Mouse (Mus musculus): ENCODE results near the gene Fbxo46. TPM values are rescaled to one million over a fixed set of nuclear protein-coding genes. Genes with fewer than 3 reads are reported as not detected.

The Fbxo46 gene
- polyA plus RNA-seq, 1 experiment from 2014 or later, result 11.6 TPM

DNA sequence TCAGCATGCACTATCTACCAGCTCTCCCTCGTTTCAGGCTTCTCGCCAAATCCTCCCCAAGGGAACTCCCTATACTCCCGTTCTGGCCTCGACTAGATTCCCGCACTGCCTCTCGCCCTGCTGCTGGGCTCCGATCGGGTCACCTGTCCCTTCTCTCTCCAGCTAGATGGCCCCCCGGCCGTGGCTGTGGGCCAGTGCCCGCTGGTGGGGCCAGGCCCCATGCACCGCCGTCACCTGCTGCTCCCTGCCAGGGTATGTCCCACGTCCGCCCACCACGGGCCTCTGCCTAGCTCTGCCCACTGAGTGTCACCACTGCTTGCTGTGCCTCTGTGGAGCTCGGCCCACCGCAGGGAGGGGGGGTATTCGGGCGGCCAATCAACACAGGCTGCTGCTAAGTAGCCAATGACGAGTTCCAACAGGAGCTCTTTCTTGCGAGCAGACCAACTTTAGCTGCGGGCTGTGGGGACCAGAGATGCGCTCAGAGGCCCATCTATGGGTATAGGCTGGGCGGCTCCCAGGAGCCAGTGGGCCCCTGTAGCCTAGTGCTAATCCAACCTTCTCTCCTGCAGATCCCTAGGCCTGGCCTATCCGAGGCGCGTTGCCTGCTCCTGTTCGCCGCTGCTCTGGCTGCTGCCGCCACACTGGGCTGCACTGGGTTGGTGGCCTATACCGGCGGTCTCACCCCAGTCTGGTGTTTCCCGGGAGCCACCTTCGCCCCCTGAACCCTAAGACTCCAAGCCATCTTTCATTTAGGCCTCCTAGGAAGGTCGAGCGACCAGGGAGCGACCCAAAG lies 27.1 kb upstream of the Fbxo46 start:
- Histone ChIP-seq H3K27me3 (ENCODE audit: insufficient read depth, low read length) (no peaks in the 10 kb centered on the region), H3K9me3 (ENCODE audit: low read depth, low read length) (no peaks in the 10 kb centered on the region), H3K4me2 (peak overlapping the region; percentile 91), H3K4me3 (ENCODE audit: low read depth, low read length) (peak overlapping the region; percentile 77), H3K4me1 (ENCODE audit: insufficient read depth) (peaks cover 8% of the 10 kb centered on the region), H3K36me3 (ENCODE audit: insufficient read depth) (peaks cover 38% of the 10 kb centered on the region), H3K27ac (ENCODE audit: low read depth) (peak overlapping the region; percentile 87), H3K9ac (peak overlapping the region; percentile 49)
- peak; percentile 87 for DNase-seq
- TF ChIP-seq CTCF (IDR thresholded peaks at IDR 0.05; ENCODE audit: low read depth), result 0 out of 2 replicates have a peak, but pooled peaks have one; percentile 1
- ATAC-seq (ENCODE audit: insufficient read depth), result peak; percentile 50
- 6% methylated on average over 38 of the region's 38 CpGs for WGBS

DNA sequence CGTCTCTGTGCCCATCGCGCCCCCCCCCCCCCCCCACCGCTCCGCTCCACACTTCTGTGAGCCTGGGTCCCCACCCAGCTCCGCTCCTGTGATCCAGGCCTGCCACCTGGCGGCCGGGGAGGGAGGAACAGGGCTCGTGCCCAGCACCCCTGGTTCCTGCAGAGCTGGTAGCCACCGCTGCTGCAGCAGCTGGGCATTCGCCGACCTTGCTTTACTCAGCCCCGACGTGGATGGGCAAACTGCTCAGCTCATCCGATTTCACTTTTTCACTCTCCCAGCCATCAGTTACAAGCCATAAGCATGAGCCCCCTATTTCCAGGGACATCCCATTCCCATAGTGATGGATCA lies 26.5 kb upstream of the Fbxo46 start:
- DNase-seq, result peak; percentile 88

DNA sequence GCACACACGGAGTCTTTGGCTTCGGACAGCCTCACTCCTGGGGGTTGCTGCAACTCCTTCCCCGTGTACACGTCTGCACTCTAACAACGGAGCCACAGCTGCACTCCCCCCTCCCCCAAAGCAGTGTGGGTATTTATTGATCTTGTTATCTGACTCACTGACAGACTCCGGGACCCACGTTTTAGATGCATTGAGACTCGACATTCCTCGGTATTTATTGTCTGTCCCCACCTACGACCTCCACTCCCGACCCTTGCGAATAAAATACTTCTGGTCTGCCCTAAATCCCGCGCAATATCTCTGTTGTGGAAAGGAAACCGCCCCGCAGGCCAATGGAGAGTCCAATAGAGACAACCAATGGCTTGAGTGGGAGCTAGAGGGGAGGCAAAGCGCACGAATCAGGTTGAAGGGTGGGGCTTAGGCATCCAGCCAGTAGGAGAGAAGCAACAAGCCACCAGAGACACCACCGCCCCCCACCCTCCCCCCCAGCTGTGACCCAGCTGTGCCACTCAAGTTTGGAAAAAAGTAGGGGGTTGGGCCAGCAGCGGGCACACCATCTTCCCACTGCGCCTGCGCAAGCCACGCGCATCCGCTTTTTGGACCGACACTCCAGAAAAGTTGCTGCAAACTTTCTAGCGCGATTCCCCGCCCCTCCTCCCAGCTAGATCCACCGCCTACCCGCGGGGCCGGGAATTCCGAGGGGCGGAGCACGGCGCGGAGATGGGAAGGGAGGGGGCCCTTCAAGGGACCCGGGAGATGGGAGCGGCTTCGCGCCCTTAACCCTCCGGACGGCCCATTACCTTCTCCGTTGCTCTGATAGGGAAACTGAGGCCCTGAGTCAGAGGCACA lies 25.9 kb upstream of the Fbxo46 start:
- no peak for TF ChIP-seq CTCF (IDR thresholded peaks at IDR 0.05; ENCODE audit: low read depth)
- DNase-seq (peak; percentile 99), ATAC-seq (ENCODE audit: insufficient read depth) (peak; percentile 82)
- Histone ChIP-seq H3K36me3 (ENCODE audit: insufficient read depth) (peaks cover 35% of the 10 kb centered on the region), H3K4me1 (ENCODE audit: insufficient read depth) (peaks cover 8% of the 10 kb centered on the region), H3K27ac (ENCODE audit: low read depth) (peak overlapping the region; percentile 97), H3K4me3 (ENCODE audit: low read depth, low read length) (peak overlapping the region; percentile 77), H3K9me3 (ENCODE audit: low read depth, low read length) (no peaks in the 10 kb centered on the region), H3K9ac (peak overlapping the region; percentile 88), H3K4me2 (peak overlapping the region; percentile 91), H3K27me3 (ENCODE audit: insufficient read depth, low read length) (no peaks in the 10 kb centered on the region)
- WGBS, result under 1% methylated on average over 45 of the region's 45 CpGs

More for the DNA sequence above, 26.5 kb upstream of the Fbxo46 start:
- peak overlapping the region; percentile 77 for H3K4me3 ChIP-seq (ENCODE audit: low read depth, low read length)
- WGBS, result 2% methylated on average over 9 of the region's 15 CpGs
- peak overlapping the region; percentile 49 for H3K9ac ChIP-seq
- peaks cover 38% of the 10 kb centered on the region for H3K36me3 ChIP-seq (ENCODE audit: insufficient read depth)
- peak; percentile 50 for ATAC-seq (ENCODE audit: insufficient read depth)
- H3K4me1 ChIP-seq (ENCODE audit: insufficient read depth), result peaks cover 8% of the 10 kb centered on the region
- peak; percentile 93 for TF ChIP-seq CTCF (IDR thresholded peaks at IDR 0.05; ENCODE audit: low read depth)
- H3K4me2 ChIP-seq, result peak overlapping the region; percentile 91
- no peaks in the 10 kb centered on the region for H3K27me3 ChIP-seq (ENCODE audit: insufficient read depth, low read length)
- no peaks in the 10 kb centered on the region for H3K9me3 ChIP-seq (ENCODE audit: low read depth, low read length)
- H3K27ac ChIP-seq (ENCODE audit: low read depth), result peak overlapping the region; percentile 87

DNA sequence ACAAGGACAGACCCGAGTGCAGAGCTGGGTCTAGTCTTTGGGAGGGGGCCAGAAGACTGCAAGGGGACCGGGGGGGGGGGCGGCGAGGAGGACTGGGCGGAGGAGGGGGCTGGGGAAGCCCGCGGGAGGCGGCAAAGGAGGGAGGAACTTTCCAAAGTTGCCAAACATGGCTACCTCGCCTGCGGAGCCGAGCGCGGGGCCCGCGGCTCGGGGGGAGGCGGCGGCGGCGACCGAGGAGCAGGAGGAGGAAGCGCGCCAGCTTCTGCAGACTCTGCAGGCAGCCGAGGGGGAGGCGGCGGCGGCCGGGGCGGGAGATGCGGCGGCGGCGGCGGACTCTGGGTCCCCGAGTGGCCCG lies 25.2 kb upstream of the Fbxo46 start, which contains the start of gene Six5:
TSS of gene Six5 (plus strand) at position 124 of the 355 bp plus-strand sequence.
- ATAC-seq (ENCODE audit: insufficient read depth) (0 out of 2 replicates have a peak, but pooled peaks have one; percentile 1), DNase-seq (no peak)
- peak within 1 kb of the TSS; percentile 77 for H3K4me3 ChIP-seq (ENCODE audit: low read depth, low read length)
- peaks cover 31% of the 10 kb centered on the region for H3K36me3 ChIP-seq (ENCODE audit: insufficient read depth)
- peak within 1 kb of the TSS; percentile 91 for H3K4me2 ChIP-seq
- no peaks in the 10 kb centered on the region for H3K27me3 ChIP-seq (ENCODE audit: insufficient read depth, low read length)
- H3K9ac ChIP-seq, result peak within 1 kb of the TSS; percentile 88
- H3K9me3 ChIP-seq (ENCODE audit: low read depth, low read length), result no peaks in the 10 kb centered on the region
- H3K27ac ChIP-seq (ENCODE audit: low read depth), result peak within 1 kb of the TSS; percentile 97
- 1% methylated on average over 25 of the region's 36 CpGs for WGBS
- no peak for TF ChIP-seq CTCF (IDR thresholded peaks at IDR 0.05; ENCODE audit: low read depth)
- peaks cover 8% of the 10 kb centered on the region for H3K4me1 ChIP-seq (ENCODE audit: insufficient read depth)

GRCm38 (mm10) chr7:19094826-19095750 lies 24.6 kb upstream of the Fbxo46 start:
- WGBS, result under 1% methylated on average over 87 of the region's 87 CpGs
- Histone ChIP-seq H3K4me1 (ENCODE audit: insufficient read depth) (peaks cover 8% of the 10 kb centered on the region), H3K36me3 (ENCODE audit: insufficient read depth) (peaks cover 31% of the 10 kb centered on the region)

DNA sequence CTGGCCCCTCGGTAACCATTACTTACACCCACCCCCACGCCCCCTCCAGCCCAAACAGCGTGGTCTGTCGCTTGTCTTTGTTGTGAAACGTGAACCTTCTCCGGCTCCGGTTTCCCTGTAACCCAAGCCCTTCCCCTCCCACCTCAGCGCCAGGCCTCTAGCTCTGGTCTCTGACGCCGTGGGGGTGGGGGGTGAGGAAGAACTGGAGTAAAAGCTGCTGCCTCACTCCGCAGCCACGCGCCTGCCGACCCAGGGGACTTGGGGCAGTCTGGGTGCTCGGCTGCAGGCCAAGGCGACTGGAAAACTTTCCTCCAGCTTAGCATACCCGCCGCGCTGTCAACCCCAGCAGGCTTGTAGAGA lies 23.9 kb upstream of the Fbxo46 start:
- ATAC-seq (ENCODE audit: insufficient read depth), result peak; percentile 21
- Histone ChIP-seq H3K4me3 (ENCODE audit: low read depth, low read length) (peak overlapping the region; percentile 77), H3K9me3 (ENCODE audit: low read depth, low read length) (no peaks in the 10 kb centered on the region), H3K4me1 (ENCODE audit: insufficient read depth) (peaks cover 8% of the 10 kb centered on the region), H3K27me3 (ENCODE audit: insufficient read depth, low read length) (no peaks in the 10 kb centered on the region), H3K36me3 (ENCODE audit: insufficient read depth) (peaks cover 25% of the 10 kb centered on the region), H3K9ac (peak overlapping the region; percentile 88), H3K4me2 (peak overlapping the region; percentile 91), H3K27ac (ENCODE audit: low read depth) (peak overlapping the region; percentile 97)
- no peak for TF ChIP-seq CTCF (IDR thresholded peaks at IDR 0.05; ENCODE audit: low read depth)
- DNase-seq, result peak; percentile 85
- WGBS, result 1% methylated on average over 19 of the region's 19 CpGs

More at GRCm38 (mm10) chr7:19094826-19095750, 24.6 kb upstream of the Fbxo46 start:
- Histone ChIP-seq H3K9me3 (ENCODE audit: low read depth, low read length) (no peaks in the 10 kb centered on the region), H3K4me2 (peak overlapping the region; percentile 91), H3K9ac (peak overlapping the region; percentile 88), H3K27ac (ENCODE audit: low read depth) (peak overlapping the region; percentile 97), H3K27me3 (ENCODE audit: insufficient read depth, low read length) (no peaks in the 10 kb centered on the region), H3K4me3 (ENCODE audit: low read depth, low read length) (peak overlapping the region; percentile 77)
- no peak; the same call in 1 of the 2 replicates for ATAC-seq (ENCODE audit: insufficient read depth)
- no peak for TF ChIP-seq CTCF (IDR thresholded peaks at IDR 0.05; ENCODE audit: low read depth)
- peak; percentile 71 for DNase-seq

Data from lung, embryonic 14.5 days (tissue).